Mouse (Mus musculus) olfactory bulb, adult 2 months (tissue): ENCODE measurements around the gene Poll.

ENCODE experiments used
- CTCF ChIP-seq: fragments of 200-500 bp; IDR thresholded peaks from 2 replicates; pipeline ENCODE4 v1.5.1; 2012; ENCODE audit warnings: low read depth, mild to moderate bottlenecking, low read length, moderate library complexity; ENCODE audit not compliant: insufficient read depth
- POLR2A ChIP-seq: fragments of 200-500 bp; IDR thresholded peaks from 2 replicates; pipeline ENCODE4 v1.6.1; 2012; ENCODE audit warnings: mild to moderate bottlenecking, low read depth, low read length, moderate library complexity; ENCODE audit not compliant: insufficient read depth

- no peak for TF ChIP-seq POLR2A
- TF ChIP-seq CTCF: no peak
Observed at GRCm38 (mm10) chr19:45530200-45530995, 29.9 kb downstream of the Poll start.
